Mouse (Mus musculus) embryonic fibroblast, embryonic 13.5 days (primary cell): ENCODE results near the gene Yipf3. TPM values are rescaled to one million over a fixed set of nuclear protein-coding genes. Genes with fewer than 3 reads are reported as not detected.

Source experiments
- H3K27ac ChIP-seq: 2 replicates; pipeline ENCODE4 v1.5.1; 2012; ENCODE audit warnings: low read length, control low read depth, inconsistent platforms; ENCODE audit not compliant: insufficient read depth
- H3K4me1 ChIP-seq: 2 replicates; pipeline ENCODE4 v1.6.1; 2011; ENCODE audit warnings: low read length; ENCODE audit not compliant: control insufficient read depth, insufficient read depth
- H3K4me3 ChIP-seq: 2 replicates; pipeline ENCODE4 v1.5.1; 2011; ENCODE audit warnings: mild to moderate bottlenecking, control low read depth, low read length; ENCODE audit not compliant: insufficient read depth
- CTCF ChIP-seq: IDR thresholded peaks from 2 replicates; pipeline ENCODE4 v1.5.1; 2011; ENCODE audit warnings: mild to moderate bottlenecking, control low read depth, low read length, moderate library complexity, borderline replicate concordance; ENCODE audit not compliant: insufficient read depth
- POLR2A ChIP-seq: IDR thresholded peaks from 2 replicates; pipeline ENCODE4 v1.6.1; 2011; ENCODE audit warnings: low read depth, mild to moderate bottlenecking, control low read depth, low read length, moderate library complexity
- polyA plus RNA-seq: library from polyadenylated mRNA; stranded (reverse); fragments of >200 nt; gene quantifications from 2 replicates; pipeline ENCODE4 v1.2.4, GENCODE M21; 2011; ENCODE audit warnings: low read depth; ENCODE audit not compliant: missing spikeins, insufficient read length

Gene Yipf3
- polyA plus RNA-seq, 1 experiment, result 114 TPM

GRCm38 (mm10) chr17:46298220-46298913 is 50.5 kb downstream of the Yipf3 start:
- Histone ChIP-seq H3K27ac (no peak overlapping the region), H3K4me3 (peak overlapping the region; percentile 39), H3K4me1 (no peaks in the 10 kb centered on the region)
- TF ChIP-seq POLR2A, result no peak
- TF ChIP-seq CTCF, result peak; percentile 93

- Histone ChIP-seq H3K4me3 (no peak overlapping the region), H3K4me1 (no peaks in the 10 kb centered on the region), H3K27ac (no peak overlapping the region)
- TF ChIP-seq POLR2A, result no peak
- no peak for TF ChIP-seq CTCF
Measured at GRCm38 (mm10) chr17:46301892-46302291, 54.0 kb downstream of the Yipf3 start.

Other genes with a start within 250 kb of the Yipf3 start
- gene Vegfa, start 215.7 kb upstream of the Yipf3 start, polyA plus RNA-seq, result 140 and 154 TPM in 2 replicates
- gene Mrps18a, start 137.1 kb upstream of the Yipf3 start, polyA plus RNA-seq, result 47.2 and 57.4 TPM in 2 replicates
- 1.6 and 3.4 TPM in 2 replicates for gene Rsph9, start 103.9 kb upstream of the Yipf3 start, polyA plus RNA-seq
- gene Mad2l1bp, start 94.5 kb upstream of the Yipf3 start, polyA plus RNA-seq, result 14.5 and 15.3 TPM in 2 replicates
- gene Gtpbp2, start 87.0 kb upstream of the Yipf3 start, polyA plus RNA-seq, result 46.1 and 61.2 TPM in 2 replicates
- gene Polh, start 45.4 kb upstream of the Yipf3 start, polyA plus RNA-seq, result 22.7 and 22.9 TPM in 2 replicates
- 55.2 and 58.0 TPM in 2 replicates for gene Xpo5, start 45.3 kb upstream of the Yipf3 start, polyA plus RNA-seq
- 61.1 and 63.6 TPM in 2 replicates for gene Polr1c, start within 50 bp of the Yipf3 start, polyA plus RNA-seq
- gene Lrrc73, start 5.5 kb downstream of the Yipf3 start, polyA plus RNA-seq, result 1.6 and 3.5 TPM in 2 replicates
- gene Tjap1, start 34.9 kb downstream of the Yipf3 start, polyA plus RNA-seq, result 60.8 and 63.2 TPM in 2 replicates
- gene Dlk2, start 49.3 kb downstream of the Yipf3 start, polyA plus RNA-seq, result 2.6 and 3.3 TPM in 2 replicates
- gene Abcc10, start 80.3 kb downstream of the Yipf3 start, polyA plus RNA-seq, result 3.5 and 3.9 TPM in 2 replicates
- 24.1 and 32.6 TPM in 2 replicates for gene Zfp318, start 135.7 kb downstream of the Yipf3 start, polyA plus RNA-seq
- not detected in 2 replicates for gene Crip3, start 180.8 kb downstream of the Yipf3 start, polyA plus RNA-seq
- gene Slc22a7, start 190.4 kb downstream of the Yipf3 start, polyA plus RNA-seq, result not detected in 2 replicates
- 0.27 and 0.35 TPM in 2 replicates for gene Ttbk1, start 239.6 kb downstream of the Yipf3 start, polyA plus RNA-seq
- gene Dnph1, start 248.6 kb downstream of the Yipf3 start, polyA plus RNA-seq, result 7.2 and 9.9 TPM in 2 replicates